Mouse (Mus musculus) intestine, embryonic 15.5 days (tissue): Measurements from ENCODE around the gene Olfr829. TPM values are rescaled to one million over a fixed set of nuclear protein-coding genes. Genes with fewer than 3 reads are reported as not detected.
"Not testable (repeated sequence)": the region's sequence is repeated elsewhere in the genome, so short reads cannot be mapped to it uniquely, and the experiment has no call there.

Source experiments
- ATAC-seq: fragments of 200-750 bp; cut with Nextera tagmentation; 2 replicates; pipeline ENCODE4 v1.8.0; 2017; ENCODE audit warnings: moderate TSS enrichment, moderate library complexity
- H3K27ac ChIP-seq: fragments of 300-500 bp; sonication (generic); 2 replicates; pipeline ENCODE4 v1.5.1; 2015; ENCODE audit warnings: mild to moderate bottlenecking, inconsistent platforms
- H3K27me3 ChIP-seq: fragments of 300-500 bp; sonication (generic); replicated peaks from 2 replicates; pipeline ENCODE4 v1.6.1; 2015; ENCODE audit warnings: inconsistent platforms
- H3K36me3 ChIP-seq: fragments of 300-500 bp; sonication (generic); 2 replicates; pipeline ENCODE4 v1.6.1; 2015; ENCODE audit warnings: inconsistent platforms
- H3K4me1 ChIP-seq: fragments of 300-500 bp; sonication (generic); replicated peaks from 2 replicates; pipeline ENCODE4 v1.6.1; 2015; ENCODE audit warnings: inconsistent platforms
- H3K4me2 ChIP-seq: fragments of 300-500 bp; sonication (generic); replicated peaks from 2 replicates; pipeline ENCODE4 v1.6.1; 2015; ENCODE audit warnings: mild to moderate bottlenecking, inconsistent platforms
- H3K4me3 ChIP-seq: fragments of 300-500 bp; sonication (generic); replicated peaks from 2 replicates; pipeline ENCODE4 v1.5.1; 2015; ENCODE audit warnings: inconsistent platforms
- H3K9ac ChIP-seq: fragments of 300-500 bp; sonication (generic); 2 replicates; pipeline ENCODE4 v1.6.1; 2015; ENCODE audit warnings: inconsistent platforms
- H3K9me3 ChIP-seq: fragments of 300-500 bp; sonication (generic); 2 replicates; pipeline ENCODE4 v1.6.1; 2016; ENCODE audit warnings: inconsistent platforms
- WGBS: fragments of 180-500 bp; shearing (Covaris S2); methylation state at CpG from one replicate; pipeline ENCODE4 v1.1.7; 2015; 5-methylcytosine and 5-hydroxymethylcytosine counted together
- polyA plus RNA-seq: library from polyadenylated mRNA; unstranded; fragments of >200 nt; fragmentation: Nextera tagmentation; extraction: Ambion mirVana; gene quantifications from 2 replicates; pipeline ENCODE4 v1.2.1, GENCODE M21; 2015

Olfr829 gene
- not detected in 2 replicates for polyA plus RNA-seq

DNA sequence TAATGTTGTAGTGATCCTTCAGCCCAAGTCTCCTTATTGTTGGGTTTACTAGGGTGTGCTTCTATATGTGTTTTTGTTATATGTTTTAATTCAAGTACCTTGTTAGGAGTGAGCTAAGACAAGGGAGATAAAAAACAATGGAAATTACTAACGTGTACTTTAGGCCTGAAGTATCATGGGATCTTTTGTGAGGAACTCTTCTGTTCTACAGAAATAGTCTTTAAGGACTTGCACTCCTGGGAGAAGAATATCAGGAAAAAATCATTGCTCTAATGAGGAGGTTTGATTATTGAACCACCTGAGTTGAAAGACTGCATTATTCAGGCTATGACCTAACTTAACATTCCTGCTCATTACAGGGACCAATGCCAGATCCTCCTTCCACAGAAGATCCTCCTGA is at the start of gene Olfr829:
Gene Olfr829, plus strand, starts transcription at position 301 of the 400 bp plus-strand sequence.
- H3K4me3 ChIP-seq = no peak within 1 kb of the TSS
- no peak within 1 kb of the TSS for H3K9ac ChIP-seq
- no peaks in the 10 kb centered on the region for H3K36me3 ChIP-seq
- H3K4me2 ChIP-seq = no peak within 1 kb of the TSS
- WGBS = 70% methylated on average over 1 of the region's 1 CpGs
- H3K27ac ChIP-seq = no peak within 1 kb of the TSS
- H3K4me1 ChIP-seq = no peaks in the 10 kb centered on the region
- no peaks in the 10 kb centered on the region for H3K9me3 ChIP-seq
- H3K27me3 ChIP-seq = no peaks in the 10 kb centered on the region
- no peak for ATAC-seq

DNA sequence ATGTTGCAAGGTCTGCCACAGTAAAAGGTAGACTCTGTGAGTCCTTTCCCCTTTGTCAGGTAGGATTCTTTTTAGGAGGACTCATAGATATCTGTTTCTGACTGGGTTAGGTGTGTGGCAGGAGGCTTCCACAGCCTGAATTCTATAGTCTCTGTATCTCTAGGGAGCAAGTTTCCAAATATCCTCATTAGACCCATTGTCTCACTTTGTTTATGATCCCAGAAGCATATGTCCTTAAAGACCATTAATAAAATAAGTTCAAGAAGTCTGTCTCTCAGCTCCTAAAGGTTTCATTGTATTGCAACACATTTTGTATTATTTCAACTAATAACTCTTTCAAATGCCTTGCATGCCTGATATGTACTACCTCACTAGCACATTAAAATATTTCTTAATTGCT is 35.3 kb upstream of the Olfr829 start, which contains the start of gene Olfr828:
Gene Olfr828, minus strand, starts transcription at position 101 of the 400 bp plus-strand sequence.
- Histone ChIP-seq H3K4me1 (no peaks in the 10 kb centered on the region), H3K9ac (no peak within 1 kb of the TSS), H3K4me2 (no peak within 1 kb of the TSS), H3K9me3 (no peaks in the 10 kb centered on the region), H3K27ac (no peak within 1 kb of the TSS), H3K27me3 (no peaks in the 10 kb centered on the region), H3K36me3 (no peaks in the 10 kb centered on the region), H3K4me3 (no peak within 1 kb of the TSS)
- ATAC-seq = no peak

DNA sequence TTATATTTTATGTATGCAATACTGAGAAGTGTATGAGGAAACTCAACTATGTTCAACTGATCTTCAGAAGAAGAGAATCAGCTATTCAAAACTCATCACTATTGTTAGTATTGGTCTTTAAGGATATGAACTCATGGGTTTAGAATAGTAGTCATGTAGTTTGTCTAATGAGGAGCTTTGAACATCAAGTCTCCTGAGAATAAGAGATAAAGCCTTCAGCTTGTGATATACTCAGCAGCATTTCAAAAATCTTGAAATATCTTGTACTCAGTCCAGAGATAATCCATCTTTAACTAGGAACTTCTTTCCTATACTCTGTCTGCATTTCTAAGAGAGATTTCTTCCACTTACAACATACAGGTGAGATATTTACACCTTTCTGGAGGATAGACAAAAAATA is 19.7 kb downstream of the Olfr829 start, which contains the start of gene Olfr830:
Gene Olfr830, plus strand, starts transcription at position 301 of the 400 bp plus-strand sequence.
- H3K9me3 ChIP-seq = no peaks in the 10 kb centered on the region
- H3K4me2 ChIP-seq = no peak within 1 kb of the TSS
- H3K27me3 ChIP-seq = no peaks in the 10 kb centered on the region
- no peak within 1 kb of the TSS for H3K9ac ChIP-seq
- H3K36me3 ChIP-seq = no peaks in the 10 kb centered on the region
- ATAC-seq = no peak
- no peak within 1 kb of the TSS for H3K4me3 ChIP-seq
- H3K4me1 ChIP-seq = no peaks in the 10 kb centered on the region
- no peak within 1 kb of the TSS for H3K27ac ChIP-seq

DNA sequence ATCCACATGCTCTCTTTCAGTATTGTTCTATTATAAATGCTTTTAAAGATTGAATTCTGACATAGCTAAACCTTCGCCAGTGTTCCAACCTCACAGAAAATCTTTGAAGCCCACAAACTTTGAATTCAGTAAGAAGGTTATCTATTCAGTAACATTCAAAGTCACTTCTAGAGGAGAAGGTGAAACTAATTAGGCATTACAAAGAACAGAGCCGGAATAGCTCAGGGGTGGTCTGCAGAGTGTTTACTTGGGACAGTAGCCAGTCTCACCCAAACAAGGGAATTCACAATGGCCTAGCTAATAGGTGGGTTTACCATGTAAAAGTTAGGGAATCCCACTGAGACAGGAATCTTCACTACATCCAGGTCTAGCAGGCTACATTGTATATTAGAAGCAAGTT is 53.0 kb downstream of the Olfr829 start:
- H3K9ac ChIP-seq, H3K4me1 ChIP-seq, H3K4me3 ChIP-seq, ATAC-seq, H3K27me3 ChIP-seq, H3K36me3 ChIP-seq, H3K27ac ChIP-seq, H3K4me2 ChIP-seq, H3K9me3 ChIP-seq: not testable (repeated sequence)
- WGBS = 65% methylated on average over 2 of the region's 2 CpGs

Other genes with a start within 250 kb of the Olfr829 start
- gene Muc16, start 180.4 kb upstream of the Olfr829 start, polyA plus RNA-seq = 3.5 and 3.8 TPM in 2 replicates
- not detected in 2 replicates for gene Olfr24, start 90.9 kb upstream of the Olfr829 start, polyA plus RNA-seq
- not detected in 2 replicates for gene Olfr828, start 35.4 kb upstream of the Olfr829 start, polyA plus RNA-seq
- gene Olfr830, start 19.8 kb downstream of the Olfr829 start, polyA plus RNA-seq = not detected in 2 replicates
- gene Olfr832, start 82.2 kb downstream of the Olfr829 start, polyA plus RNA-seq = not detected in 2 replicates
- gene Olfr834, start 133.1 kb downstream of the Olfr829 start, polyA plus RNA-seq = not detected in 2 replicates
- not detected in 2 replicates for gene Olfr835, start 177.8 kb downstream of the Olfr829 start, polyA plus RNA-seq